Mouse (Mus musculus) gastrocnemius, postnatal 10 days (tissue): ENCODE measurements around the gene Polg2. TPM values are rescaled to one million over a fixed set of nuclear protein-coding genes. Genes with fewer than 3 reads are reported as not detected.
"Not testable (repeated sequence)": the region's sequence is repeated elsewhere in the genome, so short reads cannot be mapped to it uniquely, and the experiment has no call there.

Source experiments
- DNase-seq: peaks from one replicate; pipeline ENCODE4 v3.0.0; 2021; ENCODE audit warnings: mixed read lengths
- total RNA-seq, 2 experiments: library from RNA; stranded (reverse); gene quantifications; 2 replicates each; pipeline ENCODE4 v1.2.3; 2021

The Polg2 gene
- total RNA-seq, 2 experiments from 2014 or later = 4.9 to 5.2 TPM

GRCm38 (mm10) chr11:106762139-106762799 lies 17.1 kb downstream of the Polg2 start:
- DNase-seq = no peak

DNA sequence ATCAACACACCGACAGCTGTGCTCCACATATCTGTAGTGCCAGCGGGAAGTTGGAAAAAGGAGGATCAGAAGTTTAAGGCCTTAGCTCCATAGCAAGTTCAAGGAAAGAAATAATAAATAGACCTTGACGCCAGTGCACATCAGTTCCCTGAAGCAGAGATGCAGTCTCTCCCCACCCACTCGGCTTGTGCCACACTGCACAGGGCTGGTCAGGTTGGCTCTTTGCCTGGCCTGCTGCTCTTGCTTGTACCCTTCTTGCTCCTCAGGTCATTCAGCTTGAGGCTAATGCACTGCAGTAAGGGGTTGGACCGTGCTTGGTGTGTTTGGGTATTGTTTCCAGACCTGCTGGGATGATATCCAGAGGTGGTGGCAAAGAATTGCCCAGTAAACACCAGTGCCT lies 18.8 kb downstream of the Polg2 start:
- no peak for DNase-seq

- no peak for DNase-seq
Observed at GRCm38 (mm10) chr11:106759028-106759427, 20.3 kb downstream of the Polg2 start.

DNA sequence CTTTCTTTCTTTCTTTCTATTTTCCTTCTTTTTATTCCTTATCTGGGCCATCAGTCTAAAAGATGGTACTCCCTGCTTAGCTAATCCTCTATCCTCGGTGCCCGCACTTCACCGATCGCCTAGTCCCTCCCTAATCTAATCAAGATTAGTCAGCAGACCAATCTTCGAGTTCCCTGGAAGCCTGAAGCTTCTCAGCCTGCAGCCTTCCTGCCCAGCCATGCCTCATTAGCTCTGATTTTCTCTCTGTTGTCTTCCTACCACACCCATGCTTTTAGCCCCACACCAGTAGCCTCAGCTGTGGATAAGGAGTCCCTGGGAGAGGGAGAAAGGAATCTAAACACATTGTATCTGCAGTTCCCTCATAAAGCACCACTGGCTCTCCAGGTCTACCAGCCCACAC lies 23.8 kb downstream of the Polg2 start:
- DNase-seq = no peak

DNA sequence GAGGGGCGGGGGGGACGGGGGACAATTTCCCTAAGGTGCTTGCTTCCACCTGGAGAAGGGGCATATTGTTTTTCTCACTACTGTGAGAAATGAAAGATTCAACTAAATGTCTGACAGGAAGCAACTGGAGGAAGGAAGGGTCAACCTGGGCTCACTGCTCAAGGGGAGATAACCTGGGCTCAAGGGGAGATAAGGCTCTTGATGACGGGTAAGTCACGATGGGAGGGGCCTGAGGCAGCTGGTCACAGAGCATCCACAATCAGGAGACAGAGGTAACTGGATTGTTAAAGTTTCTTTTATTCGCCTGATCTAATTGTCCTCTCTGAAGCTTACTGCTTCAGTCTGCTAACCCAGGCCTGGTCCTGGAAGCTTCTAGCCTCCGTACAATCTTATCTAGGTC lies 26.0 kb downstream of the Polg2 start:
- no peak for DNase-seq

DNA sequence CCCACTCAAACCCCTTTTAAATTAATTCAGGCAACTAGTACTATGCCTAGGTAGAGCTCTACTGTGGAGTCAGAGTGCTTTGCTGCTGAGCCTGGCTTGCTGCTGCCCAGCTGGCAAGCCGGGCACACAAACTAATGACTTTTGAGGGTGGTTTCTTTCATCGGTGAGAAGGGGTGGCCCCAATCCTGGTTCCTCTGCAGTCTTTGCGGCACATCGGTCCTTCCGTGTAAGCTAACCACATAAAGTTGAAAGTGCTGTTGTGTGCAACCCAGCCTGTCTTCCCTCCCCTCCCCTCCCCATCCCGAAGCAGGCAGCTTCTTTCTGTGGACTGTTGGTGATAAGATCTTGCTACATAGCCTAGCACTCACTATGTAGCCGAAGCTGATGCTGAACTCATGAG lies 27.2 kb downstream of the Polg2 start:
- no peak for DNase-seq

DNA sequence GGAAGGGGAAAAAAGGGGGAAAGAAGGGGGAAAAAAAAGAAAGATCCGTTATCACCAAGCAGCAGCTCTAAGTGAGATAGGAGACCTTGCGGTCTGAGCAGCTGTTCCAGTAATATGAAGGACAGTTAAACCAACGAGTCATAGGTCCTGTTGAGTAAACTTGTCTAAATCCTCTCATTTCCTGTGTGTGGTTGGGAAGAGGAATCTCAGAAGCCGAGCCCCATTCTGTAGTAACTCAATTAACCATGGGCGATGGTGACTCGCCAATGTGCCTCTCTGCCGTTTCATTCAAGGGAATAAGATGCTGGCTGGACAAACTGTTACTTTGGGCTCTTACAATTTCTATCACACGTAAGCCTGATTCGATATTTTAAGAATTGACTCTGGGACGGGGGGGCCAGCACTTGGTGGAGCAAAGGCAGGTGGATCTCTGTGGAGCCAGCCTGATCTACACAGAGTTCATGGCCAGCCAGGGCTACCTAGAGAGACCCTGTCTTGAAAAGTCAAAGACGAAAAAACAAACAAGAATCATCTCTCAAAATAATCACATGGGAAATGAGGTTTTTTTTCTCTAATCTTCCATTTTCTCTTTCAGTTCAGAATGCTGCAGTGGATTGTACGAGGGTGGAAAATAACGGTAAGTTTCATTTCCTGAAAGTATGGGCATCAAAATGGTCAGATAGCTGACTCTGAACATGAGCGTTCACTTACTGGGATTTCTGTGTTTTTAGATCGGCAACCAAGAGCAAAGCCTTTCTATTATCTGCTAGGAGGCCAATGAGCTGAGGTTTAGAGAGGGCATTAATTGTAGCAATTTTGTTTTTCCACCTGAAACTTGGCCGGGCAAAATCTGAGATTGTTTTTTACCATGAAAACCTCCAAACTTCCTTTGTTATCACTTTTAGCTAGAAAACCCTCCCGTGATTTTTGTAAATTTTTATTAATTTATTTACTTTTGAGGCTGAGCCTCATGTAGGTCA lies 28.0 kb downstream of the Polg2 start, which contains the start of gene Milr1:
TSS of gene Milr1 (plus strand) at position 188 of the 980 bp plus-strand sequence.
- no peak for DNase-seq

DNA sequence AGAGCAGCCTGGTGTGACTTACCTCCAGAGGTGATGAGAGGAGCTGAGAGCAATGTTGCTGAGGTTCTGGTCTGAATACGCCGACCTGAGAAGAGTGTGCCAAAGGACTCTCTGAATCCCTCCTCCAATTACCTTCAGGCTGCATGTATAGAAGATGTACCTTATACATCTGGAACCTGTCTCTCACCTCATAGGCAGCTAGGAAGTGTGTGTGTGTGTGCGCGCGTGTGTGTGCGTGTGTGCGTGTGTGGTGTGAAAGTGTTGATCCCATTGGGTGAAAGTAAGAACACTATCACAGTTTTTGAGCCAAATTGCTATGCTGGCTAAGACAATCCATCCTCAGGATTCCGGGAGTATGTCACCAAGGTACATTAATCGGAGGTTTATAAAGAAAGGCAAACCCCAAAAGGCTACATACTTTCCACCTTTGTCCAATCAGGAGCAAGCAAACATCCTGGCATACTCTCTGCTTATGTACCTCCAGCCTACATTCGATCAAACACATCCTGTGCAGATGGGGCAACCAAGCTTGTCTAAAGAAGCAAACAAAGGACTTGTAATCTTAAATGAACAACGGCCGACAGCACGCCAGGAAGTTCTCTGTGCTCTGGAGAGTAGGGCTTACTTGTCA lies 29.1 kb downstream of the Polg2 start, which contains the start of gene Pecam1:
TSS of gene Pecam1 (minus strand) at position 508 of the 631 bp plus-strand sequence.
- DNase-seq = no peak

DNA sequence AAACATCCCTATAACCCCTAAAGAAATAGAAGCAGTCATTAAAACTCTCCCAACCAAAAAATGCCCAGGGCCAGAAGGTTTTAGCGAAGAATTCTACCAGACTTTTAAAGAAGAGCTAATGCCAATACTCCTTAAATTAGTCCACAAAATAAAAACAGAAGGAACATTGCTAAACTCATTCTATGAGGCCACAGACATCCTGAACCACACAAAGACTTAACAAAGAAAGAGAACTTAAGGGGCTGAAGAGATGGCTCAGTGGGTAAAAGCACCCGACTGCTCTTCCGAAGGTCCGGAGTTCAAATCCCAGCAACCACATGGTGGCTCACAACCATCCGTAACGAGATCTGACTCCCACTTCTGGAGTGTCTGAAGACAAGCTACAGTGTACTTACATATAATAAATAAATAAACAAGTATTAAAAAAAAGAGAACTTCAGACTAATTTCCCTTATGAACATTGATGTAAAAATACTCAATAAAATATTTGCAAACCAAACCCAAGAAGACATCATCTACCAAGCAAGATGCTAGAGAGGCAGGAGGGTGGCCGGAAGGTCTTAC lies 29.7 kb downstream of the Polg2 start:
- not testable (repeated sequence) for DNase-seq

DNA sequence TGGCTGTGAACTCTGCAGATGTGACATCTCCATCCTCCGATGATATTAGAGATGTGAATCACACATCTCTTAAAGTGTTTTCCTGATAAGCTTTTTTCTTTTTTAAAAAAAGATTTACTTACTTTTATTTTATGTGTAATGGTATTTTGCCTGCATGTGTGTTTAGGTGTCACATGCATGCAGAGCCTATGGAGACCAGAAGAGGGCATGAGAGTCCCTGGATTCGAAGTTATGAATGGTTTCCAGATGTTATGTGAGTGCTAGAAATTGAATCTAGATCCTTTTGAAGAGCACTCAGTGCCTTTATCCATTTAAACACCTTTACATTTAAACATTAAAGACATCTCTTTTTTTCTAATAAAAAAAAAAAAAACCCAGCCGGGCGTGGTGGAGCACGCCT lies 34.4 kb downstream of the Polg2 start:
- no peak for DNase-seq

GRCm38 (mm10) chr11:106742388-106742841 lies 36.9 kb downstream of the Polg2 start:
- no peak for DNase-seq

- no peak for DNase-seq
Observed at GRCm38 (mm10) chr11:106741826-106742225, 37.5 kb downstream of the Polg2 start.

- DNase-seq = no peak
Observed at GRCm38 (mm10) chr11:106741232-106741631, 38.1 kb downstream of the Polg2 start.

DNA sequence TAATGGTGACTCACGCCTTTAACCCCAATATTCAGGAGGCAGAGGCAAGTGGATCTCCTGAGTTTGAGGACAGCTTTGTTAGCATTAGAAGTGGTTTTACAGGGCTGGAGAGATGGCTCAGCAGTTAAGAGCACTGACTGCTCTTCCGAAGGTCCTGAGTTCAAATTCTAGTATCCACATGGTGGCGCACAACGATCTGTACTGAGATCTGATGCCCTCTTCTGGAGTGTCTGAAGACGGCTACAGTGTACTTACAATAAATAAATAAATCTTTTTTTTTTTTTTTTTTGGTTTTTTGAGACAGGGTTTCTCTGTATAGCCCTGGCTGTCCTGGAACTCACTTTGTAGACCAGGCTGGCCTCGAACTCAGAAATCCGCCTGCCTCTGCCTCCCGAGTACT lies 38.6 kb downstream of the Polg2 start:
- DNase-seq = not testable (repeated sequence)

DNA sequence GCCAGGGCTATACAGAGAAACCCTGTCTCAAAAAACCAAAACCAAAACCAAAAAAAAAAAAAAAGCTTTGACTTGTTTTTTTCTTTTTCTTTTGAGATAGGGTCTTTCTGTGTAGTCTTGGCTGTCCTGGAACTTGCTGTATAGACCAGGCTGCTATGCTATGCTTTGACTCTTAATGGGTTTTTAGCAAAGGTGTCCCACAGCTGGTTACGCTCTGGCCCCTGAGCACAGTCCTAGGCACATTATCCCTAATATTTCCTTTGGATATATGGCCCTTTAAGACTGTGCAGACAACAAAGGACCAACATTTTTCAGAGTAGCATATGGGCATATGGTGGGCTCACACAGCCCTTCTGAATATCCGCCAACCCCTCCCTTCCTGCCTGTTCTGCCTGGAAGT lies 40.2 kb downstream of the Polg2 start:
- DNase-seq = no peak

GRCm38 (mm10) chr11:106737178-106737621 lies 42.1 kb downstream of the Polg2 start:
- DNase-seq = no peak

DNA sequence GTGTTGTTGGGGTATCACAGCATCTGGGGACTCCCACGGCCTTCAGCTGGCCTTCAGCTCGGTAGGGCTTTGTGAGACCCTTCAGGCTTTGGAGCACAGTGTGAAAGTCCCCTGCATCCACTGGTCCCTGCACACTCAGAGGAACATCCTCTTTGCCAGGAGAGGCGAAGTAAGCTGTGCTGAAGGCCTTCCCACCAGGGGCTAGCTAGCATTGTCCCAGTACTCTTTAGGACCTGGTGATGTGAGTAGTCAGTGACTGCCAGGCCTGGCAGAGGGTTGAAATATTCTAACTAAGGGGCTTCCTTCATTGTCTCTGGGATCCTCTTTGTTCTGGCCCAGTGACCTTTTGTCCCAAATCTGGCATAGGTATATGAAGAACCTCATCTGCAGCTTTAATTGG lies 42.7 kb downstream of the Polg2 start:
- no peak for DNase-seq

GRCm38 (mm10) chr11:106730714-106731113 lies 48.6 kb downstream of the Polg2 start:
- DNase-seq = no peak

DNA sequence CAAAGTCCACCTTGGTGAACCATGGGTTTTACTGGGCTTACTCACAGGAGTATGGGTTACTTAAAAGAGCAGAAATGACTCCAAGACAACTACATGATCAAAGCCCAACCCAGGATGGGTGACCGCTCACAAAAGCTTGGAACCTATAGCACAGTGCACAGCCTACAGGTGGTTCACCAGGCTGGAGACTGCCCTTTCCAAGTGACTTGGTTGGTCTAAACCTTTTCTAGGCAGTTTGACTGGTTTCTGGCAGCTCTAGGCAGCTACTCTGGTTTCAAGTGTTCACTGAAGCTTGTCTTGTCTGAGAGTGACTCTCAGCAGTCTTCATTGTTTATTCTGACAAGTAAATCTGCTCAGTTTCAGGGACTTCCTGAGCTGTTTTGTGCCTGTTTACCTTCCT lies 49.7 kb downstream of the Polg2 start:
- no peak for DNase-seq

GRCm38 (mm10) chr11:106728402-106729366 lies 50.7 kb downstream of the Polg2 start:
- no peak for DNase-seq

GRCm38 (mm10) chr11:106727967-106728366 lies 51.4 kb downstream of the Polg2 start:
- no peak for DNase-seq
